Mouse (Mus musculus): ENCODE data around the gene Pycr2. TPM values are rescaled to one million over a fixed set of nuclear protein-coding genes. Genes with fewer than 3 reads are reported as not detected.

The Pycr2 gene
- 62.5 and 80.3 TPM in 2 replicates for polyA plus RNA-seq (2012; rRNA removed)
- polyA plus RNA-seq (2014; fragmentation: Nextera tagmentation; extraction: Ambion mirVana): 91.5 and 95.6 TPM in 2 replicates

DNA sequence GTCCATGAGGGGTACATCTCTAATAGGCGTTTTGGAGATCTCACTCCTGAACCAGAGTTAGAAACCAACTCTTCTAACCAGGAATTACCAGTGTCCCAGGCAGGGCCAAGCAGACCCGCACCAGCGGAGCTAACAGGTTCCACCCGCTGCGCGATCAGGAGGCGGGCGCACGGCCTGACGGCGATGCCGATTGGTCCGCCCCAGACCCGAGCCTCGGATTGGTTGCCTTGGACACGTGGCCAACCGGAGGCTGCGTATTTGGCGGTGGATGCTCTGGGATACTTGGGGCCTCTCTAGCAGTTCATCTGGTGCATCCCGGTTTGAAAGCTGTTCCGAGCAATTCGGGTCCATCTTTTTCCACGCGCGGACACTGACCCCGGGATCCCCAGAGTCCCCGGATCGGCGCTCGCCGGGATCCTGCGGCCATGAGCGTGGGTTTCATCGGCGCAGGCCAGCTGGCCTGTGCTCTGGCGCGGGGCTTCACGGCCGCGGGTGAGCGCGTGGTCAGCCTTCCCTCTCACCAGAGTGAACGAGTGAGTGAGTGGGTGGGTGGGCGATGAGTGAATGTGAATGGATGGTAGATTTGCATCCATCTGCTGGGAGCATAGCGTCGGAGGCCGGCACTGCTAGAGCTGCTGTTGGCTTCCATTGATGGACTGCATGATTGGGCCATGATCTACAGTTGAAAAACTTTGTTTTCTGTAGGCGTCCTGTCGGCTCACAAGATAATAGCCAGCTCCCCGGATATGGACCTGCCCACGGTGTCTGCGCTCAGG is at the start of gene Pycr2:
Gene Pycr2, plus strand, starts transcription at position 255 of the 776 bp plus-strand sequence.
- Histone ChIP-seq H3K36me3 (ENCODE audit: control insufficient read depth, insufficient read depth, low read length) (peaks cover 37% of the 10 kb centered on the region), H3K27ac (replicated peaks; ENCODE audit: low read depth, low read length) (peak within 1 kb of the TSS; percentile 83), H3K27me3 (ENCODE audit: control insufficient read depth, insufficient read depth, low read length) (no peaks in the 10 kb centered on the region), H3K4me1 (ENCODE audit: control insufficient read depth, insufficient read depth, low read length) (peaks cover 12% of the 10 kb centered on the region), H3K9me3 (ENCODE audit: control insufficient read depth, low read length) (no peaks in the 10 kb centered on the region), H3K4me3 (replicated peaks; ENCODE audit: low read length) (peak within 1 kb of the TSS; percentile 84), H3K9ac (ENCODE audit: low read depth, low read length, severe bottlenecking) (peak within 1 kb of the TSS; percentile 95), H3K4me2 (replicated peaks; ENCODE audit: low read depth, low read length, severe bottlenecking) (peak within 1 kb of the TSS; percentile 85)
- ATAC-seq (ENCODE audit: low FRiP score, low read depth) (peak; percentile 99), DNase-seq (ENCODE audit: low spot score) (peak; percentile 98)
- TF ChIP-seq POLR2A (IDR thresholded peaks at IDR 0.05; ENCODE audit: borderline replicate concordance, extremely low read depth, insufficient read depth, insufficient read length): 0 out of 2 replicates have a peak, but pooled peaks have one; percentile 26
- under 1% methylated on average over 52 of the region's 52 CpGs for WGBS

GRCm38 (mm10) chr1:180858763-180859162 is 45.3 kb upstream of the Pycr2 start:
- no peaks in the 10 kb centered on the region for H3K9me3 ChIP-seq (ENCODE audit: control insufficient read depth, low read length)
- DNase-seq (ENCODE audit: low spot score): no peak
- ATAC-seq (ENCODE audit: low FRiP score, low read depth): no peak

GRCm38 (mm10) chr1:180860030-180860429 is 44.1 kb upstream of the Pycr2 start:
- Histone ChIP-seq H3K4me2 (replicated peaks; ENCODE audit: low read depth, low read length, severe bottlenecking) (no peak overlapping the region), H3K36me3 (ENCODE audit: control insufficient read depth, insufficient read depth, low read length) (peaks cover 89% of the 10 kb centered on the region), H3K9ac (ENCODE audit: low read depth, low read length, severe bottlenecking) (no peak overlapping the region), H3K9me3 (ENCODE audit: control insufficient read depth, low read length) (no peaks in the 10 kb centered on the region), H3K27ac (replicated peaks; ENCODE audit: low read depth, low read length) (no peak overlapping the region), H3K4me1 (ENCODE audit: control insufficient read depth, insufficient read depth, low read length) (no peaks in the 10 kb centered on the region), H3K4me3 (replicated peaks; ENCODE audit: low read length) (no peak overlapping the region), H3K27me3 (ENCODE audit: control insufficient read depth, insufficient read depth, low read length) (no peaks in the 10 kb centered on the region)
- no peak for ATAC-seq (ENCODE audit: low FRiP score, low read depth)
- DNase-seq (ENCODE audit: low spot score): no peak
- TF ChIP-seq POLR2A (IDR thresholded peaks at IDR 0.05; ENCODE audit: borderline replicate concordance, extremely low read depth, insufficient read depth, insufficient read length): no peak
- 83% methylated on average over 6 of the region's 6 CpGs for WGBS

More at GRCm38 (mm10) chr1:180858763-180859162, 45.3 kb upstream of the Pycr2 start:
- H3K27me3 ChIP-seq (ENCODE audit: control insufficient read depth, insufficient read depth, low read length): no peaks in the 10 kb centered on the region
- no peaks in the 10 kb centered on the region for H3K4me1 ChIP-seq (ENCODE audit: control insufficient read depth, insufficient read depth, low read length)
- H3K36me3 ChIP-seq (ENCODE audit: control insufficient read depth, insufficient read depth, low read length): peaks cover 78% of the 10 kb centered on the region
- no peak overlapping the region for H3K27ac ChIP-seq (replicated peaks; ENCODE audit: low read depth, low read length)
- H3K4me2 ChIP-seq (replicated peaks; ENCODE audit: low read depth, low read length, severe bottlenecking): no peak overlapping the region
- no peak overlapping the region for H3K9ac ChIP-seq (ENCODE audit: low read depth, low read length, severe bottlenecking)
- no peak for TF ChIP-seq POLR2A (IDR thresholded peaks at IDR 0.05; ENCODE audit: borderline replicate concordance, extremely low read depth, insufficient read depth, insufficient read length)
- no peak overlapping the region for H3K4me3 ChIP-seq (replicated peaks; ENCODE audit: low read length)

- no peaks in the 10 kb centered on the region for H3K9me3 ChIP-seq (ENCODE audit: control insufficient read depth, low read length)
- DNase-seq (ENCODE audit: low spot score) (peak; percentile 76), ATAC-seq (ENCODE audit: low FRiP score, low read depth) (no peak)
- no peak overlapping the region for H3K9ac ChIP-seq (ENCODE audit: low read depth, low read length, severe bottlenecking)
- no peak for TF ChIP-seq POLR2A (IDR thresholded peaks at IDR 0.05; ENCODE audit: borderline replicate concordance, extremely low read depth, insufficient read depth, insufficient read length)
- no peak overlapping the region for H3K4me2 ChIP-seq (replicated peaks; ENCODE audit: low read depth, low read length, severe bottlenecking)
- H3K4me3 ChIP-seq (replicated peaks; ENCODE audit: low read length): no peak overlapping the region
- 24% methylated on average over 1 of the region's 1 CpGs for WGBS
- H3K27ac ChIP-seq (replicated peaks; ENCODE audit: low read depth, low read length): no peak overlapping the region
- peaks cover 92% of the 10 kb centered on the region for H3K36me3 ChIP-seq (ENCODE audit: control insufficient read depth, insufficient read depth, low read length)
- no peaks in the 10 kb centered on the region for H3K27me3 ChIP-seq (ENCODE audit: control insufficient read depth, insufficient read depth, low read length)
- no peaks in the 10 kb centered on the region for H3K4me1 ChIP-seq (ENCODE audit: control insufficient read depth, insufficient read depth, low read length)
Observed at GRCm38 (mm10) chr1:180863606-180864005, 40.5 kb upstream of the Pycr2 start.

DNA sequence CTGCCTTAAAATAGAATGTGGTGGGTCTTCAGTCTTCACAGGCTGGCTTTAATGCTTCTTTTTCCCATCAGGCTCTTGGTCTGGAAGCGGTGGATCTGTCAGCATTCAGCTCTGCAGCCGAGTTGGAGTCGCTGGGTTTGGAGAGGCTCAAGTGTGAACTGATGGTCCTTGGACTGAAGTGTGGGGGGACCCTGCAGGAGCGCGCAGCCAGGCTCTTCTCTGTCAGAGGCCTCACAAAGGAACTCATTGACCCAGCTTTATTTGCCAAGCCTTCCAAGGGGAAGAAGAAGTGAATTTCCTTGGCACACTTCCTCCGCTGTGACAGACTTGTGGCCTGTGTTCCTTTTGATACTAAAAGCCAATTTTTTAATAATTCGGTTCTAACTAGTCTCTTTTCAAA is 38.1 kb upstream of the Pycr2 start:
- 93% methylated on average over 7 of the region's 7 CpGs for WGBS
- H3K36me3 ChIP-seq (ENCODE audit: control insufficient read depth, insufficient read depth, low read length): peaks cover 69% of the 10 kb centered on the region
- no peaks in the 10 kb centered on the region for H3K4me1 ChIP-seq (ENCODE audit: control insufficient read depth, insufficient read depth, low read length)

More for the DNA sequence above, 38.1 kb upstream of the Pycr2 start:
- H3K4me2 ChIP-seq (replicated peaks; ENCODE audit: low read depth, low read length, severe bottlenecking): no peak overlapping the region
- no peaks in the 10 kb centered on the region for H3K9me3 ChIP-seq (ENCODE audit: control insufficient read depth, low read length)
- ATAC-seq (ENCODE audit: low FRiP score, low read depth) (no peak), DNase-seq (ENCODE audit: low spot score) (no peak)
- no peak overlapping the region for H3K4me3 ChIP-seq (replicated peaks; ENCODE audit: low read length)
- no peak overlapping the region for H3K9ac ChIP-seq (ENCODE audit: low read depth, low read length, severe bottlenecking)
- no peak for TF ChIP-seq POLR2A (IDR thresholded peaks at IDR 0.05; ENCODE audit: borderline replicate concordance, extremely low read depth, insufficient read depth, insufficient read length)
- no peaks in the 10 kb centered on the region for H3K27me3 ChIP-seq (ENCODE audit: control insufficient read depth, insufficient read depth, low read length)
- H3K27ac ChIP-seq (replicated peaks; ENCODE audit: low read depth, low read length): no peak overlapping the region

Measured in limb, embryonic 14.5 days (tissue).